Mouse (Mus musculus) forebrain, embryonic 11.5 days (tissue): Measurements from ENCODE around the gene Ing1. TPM values are rescaled to one million over a fixed set of nuclear protein-coding genes. Genes with fewer than 3 reads are reported as not detected.

ENCODE experiments used
- ATAC-seq: fragments of 200-750 bp; cut with Nextera tagmentation; replicated peaks from 2 replicates; pipeline ENCODE4 v1.8.0; 2017; ENCODE audit warnings: moderate TSS enrichment; ENCODE audit not compliant: low FRiP score
- DNase-seq: peaks from one replicate; pipeline ENCODE4 v3.0.0-alpha.2; 2017; ENCODE audit warnings: low spot score
- H3K27ac ChIP-seq: fragments of 300-500 bp; sonication (generic); 2 replicates; pipeline ENCODE4 v1.5.1; 2014; ENCODE audit warnings: low read depth, low read length
- H3K27me3 ChIP-seq: fragments of 300-500 bp; sonication (generic); 2 replicates; pipeline ENCODE4 v1.6.1; 2014; ENCODE audit warnings: mild to moderate bottlenecking, low read length, mixed read lengths; ENCODE audit not compliant: control insufficient read depth, insufficient read depth
- H3K36me3 ChIP-seq: fragments of 300-500 bp; sonication (generic); 2 replicates; pipeline ENCODE4 v1.6.1; 2014; ENCODE audit warnings: mild to moderate bottlenecking, low read length, moderate library complexity, mixed read lengths; ENCODE audit not compliant: control insufficient read depth, insufficient read depth
- H3K4me1 ChIP-seq: fragments of 300-500 bp; sonication (generic); replicated peaks from 2 replicates; pipeline ENCODE4 v1.6.1; 2014; ENCODE audit warnings: low read length, mixed read lengths; ENCODE audit not compliant: control insufficient read depth, insufficient read depth
- H3K4me2 ChIP-seq: fragments of 300-500 bp; sonication (generic); 2 replicates; pipeline ENCODE4 v1.6.1; 2014; ENCODE audit warnings: low read depth, mild to moderate bottlenecking, low read length, moderate library complexity, mixed read lengths; ENCODE audit not compliant: severe bottlenecking
- H3K4me3 ChIP-seq: fragments of 300-500 bp; sonication (generic); 2 replicates; pipeline ENCODE4 v1.5.1; 2014; ENCODE audit warnings: low read depth, low read length
- H3K9ac ChIP-seq: fragments of 300-500 bp; sonication (generic); 2 replicates; pipeline ENCODE4 v1.6.1; 2014; ENCODE audit warnings: low read length
- H3K9me3 ChIP-seq: fragments of 300-500 bp; sonication (generic); 2 replicates; pipeline ENCODE4 v1.6.1; 2016; ENCODE audit warnings: low read length, mixed read lengths; ENCODE audit not compliant: control insufficient read depth
- WGBS: fragments of 180-500 bp; shearing (Covaris S2); extraction: QIAGEN DNeasy Blood & Tissue Kit; methylation state at CpG from one replicate; pipeline ENCODE4 v1.1.7; 2014; 5-methylcytosine and 5-hydroxymethylcytosine counted together
- polyA plus RNA-seq: library from polyadenylated mRNA; unstranded; fragments of >200 nt; fragmentation: Nextera tagmentation; extraction: Ambion mirVana; gene quantifications from 2 replicates; pipeline ENCODE4 v1.2.1, GENCODE M21; 2014

Ing1 gene
- polyA plus RNA-seq, 1 experiment from 2014 or later = 42.9 TPM

DNA sequence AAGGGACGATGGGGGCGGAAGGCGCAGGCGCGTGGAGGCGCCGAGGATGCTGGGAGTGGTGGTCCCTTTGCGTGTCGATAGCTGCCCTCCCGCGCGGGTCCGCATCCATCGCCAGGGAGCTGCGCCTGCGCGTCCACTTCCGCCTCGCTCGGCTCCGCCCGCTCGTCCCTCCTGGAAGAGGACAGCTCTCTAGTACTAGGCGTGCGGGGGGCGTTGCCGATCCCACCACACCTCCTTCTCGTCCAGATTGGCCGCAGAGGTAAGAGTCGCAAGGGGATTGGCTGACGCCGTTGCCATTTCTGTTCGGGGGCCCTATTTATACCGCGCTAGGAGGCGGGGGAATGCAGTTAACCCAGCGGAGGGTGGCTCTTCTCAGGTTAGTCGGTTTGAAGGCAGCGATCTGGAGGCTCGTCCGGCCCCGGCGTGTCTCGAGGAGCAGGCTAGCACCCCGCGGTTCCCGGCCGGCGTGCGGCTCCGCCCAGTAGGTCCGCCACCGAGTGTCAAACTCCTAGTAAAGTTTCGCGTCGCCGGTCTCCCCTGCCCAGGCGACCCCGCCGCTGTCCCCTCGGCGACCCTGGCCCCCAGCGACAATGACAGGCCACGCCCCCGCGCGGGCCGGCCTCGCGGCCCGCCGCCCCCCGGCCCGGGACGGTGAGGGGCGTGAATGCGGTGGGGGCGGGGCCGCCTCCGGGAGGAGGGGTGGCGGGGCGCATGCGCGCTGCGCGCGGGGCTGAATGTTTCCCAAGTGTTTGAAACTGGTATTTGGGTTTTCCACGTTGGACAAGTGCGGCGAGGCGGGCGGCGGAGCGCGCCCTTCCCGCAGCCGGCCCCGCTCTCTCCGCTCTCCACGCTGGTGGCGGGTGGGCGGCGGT, 585 bp downstream of the Ing1 start:
- under 1% methylated on average over 93 of the region's 103 CpGs for WGBS

DNA sequence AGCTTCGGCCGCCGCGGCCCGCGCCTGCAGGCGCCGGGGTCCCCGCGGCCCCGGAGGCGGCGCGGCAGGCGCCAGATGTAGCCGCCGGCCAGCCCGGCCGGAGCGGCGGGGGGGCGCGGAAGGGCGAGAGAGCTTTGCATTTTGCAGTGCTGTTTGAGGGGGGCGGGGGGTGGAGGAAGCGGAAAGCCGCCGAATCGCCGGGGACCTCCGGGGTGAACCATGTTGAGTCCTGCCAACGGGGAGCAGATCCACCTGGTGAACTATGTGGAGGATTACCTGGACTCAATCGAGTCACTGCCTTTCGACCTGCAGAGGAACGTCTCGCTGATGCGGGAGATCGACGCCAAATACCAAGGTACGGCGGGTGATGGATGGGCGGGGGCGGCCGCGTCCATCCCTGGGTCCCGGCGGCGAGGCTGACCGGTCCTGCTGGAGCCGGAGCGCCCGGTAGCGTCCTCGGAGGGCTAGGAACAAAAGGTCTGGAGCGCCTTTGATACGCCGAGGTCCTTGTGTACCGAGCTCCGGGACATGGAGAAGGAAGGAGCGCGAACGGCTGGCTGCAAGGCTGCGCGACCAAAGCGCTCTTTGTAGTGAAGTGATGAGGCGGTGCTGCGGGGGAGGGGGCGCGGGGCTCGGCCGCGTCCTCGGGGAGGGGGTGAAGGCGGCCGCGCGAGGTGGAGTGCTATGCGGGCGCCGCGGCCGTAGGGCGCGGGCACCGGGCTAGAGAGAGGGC, 1.5 kb downstream of the Ing1 start:
- Histone ChIP-seq H3K36me3 (peaks cover 6% of the 10 kb centered on the region), H3K27ac (peak overlapping the region; percentile 100), H3K9me3 (no peaks in the 10 kb centered on the region), H3K4me1 (peaks cover 5% of the 10 kb centered on the region; the same call in 1 of the 2 replicates), H3K27me3 (no peaks in the 10 kb centered on the region), H3K4me2 (peak overlapping the region; percentile 70), H3K4me3 (peak overlapping the region; percentile 98), H3K9ac (peak overlapping the region; percentile 96)
- no peak for ATAC-seq
- under 1% methylated on average over 72 of the region's 85 CpGs for WGBS
- DNase-seq = peak; percentile 81

More for the DNA sequence above, 585 bp downstream of the Ing1 start:
- H3K27ac ChIP-seq = peak overlapping the region; percentile 100
- peak overlapping the region; percentile 70 for H3K4me2 ChIP-seq
- H3K4me3 ChIP-seq = peak overlapping the region; percentile 98
- no peaks in the 10 kb centered on the region for H3K9me3 ChIP-seq
- H3K27me3 ChIP-seq = no peaks in the 10 kb centered on the region
- peak; percentile 88 for ATAC-seq
- H3K4me1 ChIP-seq = peaks cover 7% of the 10 kb centered on the region; the same call in 1 of the 2 replicates
- peak overlapping the region; percentile 96 for H3K9ac ChIP-seq
- no peaks in the 10 kb centered on the region for H3K36me3 ChIP-seq
- peak; percentile 100 for DNase-seq

DNA sequence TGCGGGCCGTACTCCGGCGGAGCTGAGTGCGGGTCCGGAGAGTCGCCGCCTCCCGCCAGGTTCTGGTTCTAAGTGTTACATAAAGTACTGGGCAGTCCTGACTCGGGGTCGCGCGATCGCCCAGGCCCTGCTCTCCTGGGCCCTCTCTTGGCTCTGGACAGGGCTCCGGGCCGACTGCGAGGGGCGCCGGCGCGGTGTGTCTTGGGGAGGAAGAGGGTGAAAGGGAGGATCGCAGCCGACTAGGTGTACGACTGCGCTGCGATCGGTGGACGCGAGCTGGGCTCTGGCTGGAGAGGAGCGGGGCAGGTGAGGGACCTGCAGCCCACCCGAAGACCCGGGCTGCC, 2.0 kb downstream of the Ing1 start:
- peaks cover 5% of the 10 kb centered on the region; the same call in 1 of the 2 replicates for H3K4me1 ChIP-seq
- no peaks in the 10 kb centered on the region for H3K27me3 ChIP-seq
- DNase-seq = no peak
- under 1% methylated on average over 32 of the region's 32 CpGs for WGBS
- peak overlapping the region; percentile 70 for H3K4me2 ChIP-seq
- no peaks in the 10 kb centered on the region for H3K9me3 ChIP-seq
- ATAC-seq = no peak
- peaks cover 7% of the 10 kb centered on the region for H3K36me3 ChIP-seq
- peak overlapping the region; percentile 96 for H3K9ac ChIP-seq
- peak overlapping the region; percentile 98 for H3K4me3 ChIP-seq
- H3K27ac ChIP-seq = peak overlapping the region; percentile 100

DNA sequence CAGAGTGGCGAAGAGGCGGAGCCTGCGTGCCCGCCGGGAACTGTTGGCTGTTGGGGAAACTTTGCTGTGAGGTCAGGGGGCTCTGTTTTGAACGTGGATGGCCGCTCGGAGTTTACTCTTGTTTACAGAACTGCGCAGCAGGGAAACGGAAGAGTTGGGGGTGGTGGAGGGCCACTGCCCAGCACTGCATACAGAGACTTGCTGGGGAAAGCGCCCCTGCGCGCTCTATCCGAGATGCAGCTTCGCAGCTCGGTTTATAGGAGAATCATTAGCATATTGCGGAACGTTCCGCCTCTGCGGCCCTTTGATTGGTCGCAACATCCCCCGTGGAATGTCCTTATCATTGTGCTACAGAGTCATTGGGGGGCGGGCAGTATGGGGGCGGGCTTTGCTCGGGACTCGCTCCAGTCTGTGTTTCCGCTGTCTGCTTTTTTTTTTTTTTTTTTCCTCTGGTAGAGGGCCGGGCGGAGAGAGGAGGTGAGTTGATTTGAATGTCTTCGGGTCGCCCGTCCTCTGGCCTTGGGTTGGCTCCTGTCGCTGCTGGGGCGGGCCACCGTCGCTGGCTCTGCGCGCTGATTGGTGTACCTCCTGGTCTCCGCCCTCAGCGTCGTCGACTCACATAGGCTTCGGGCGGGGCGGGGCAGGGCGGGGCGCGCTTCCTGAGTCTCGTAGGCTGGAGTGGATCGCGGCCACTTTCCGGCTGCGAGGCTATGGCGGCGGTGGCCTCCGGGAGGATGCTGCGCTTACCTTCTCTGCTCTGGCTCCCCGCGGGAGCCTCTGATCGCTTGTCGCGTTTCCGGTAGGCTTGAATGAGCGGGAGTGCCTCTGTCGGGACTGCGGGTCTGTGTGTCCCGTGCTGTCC, 2.6 kb downstream of the Ing1 start:
- peak; percentile 80 for ATAC-seq
- no peaks in the 10 kb centered on the region for H3K27me3 ChIP-seq
- peaks cover 5% of the 10 kb centered on the region; the same call in 1 of the 2 replicates for H3K4me1 ChIP-seq
- H3K4me2 ChIP-seq = peak overlapping the region; percentile 70
- peak overlapping the region; percentile 98 for H3K4me3 ChIP-seq
- peak overlapping the region; percentile 96 for H3K9ac ChIP-seq
- peaks cover 7% of the 10 kb centered on the region for H3K36me3 ChIP-seq
- H3K27ac ChIP-seq = peak overlapping the region; percentile 100
- DNase-seq = peak; percentile 99
- no peaks in the 10 kb centered on the region for H3K9me3 ChIP-seq
- WGBS = under 1% methylated on average over 67 of the region's 67 CpGs

DNA sequence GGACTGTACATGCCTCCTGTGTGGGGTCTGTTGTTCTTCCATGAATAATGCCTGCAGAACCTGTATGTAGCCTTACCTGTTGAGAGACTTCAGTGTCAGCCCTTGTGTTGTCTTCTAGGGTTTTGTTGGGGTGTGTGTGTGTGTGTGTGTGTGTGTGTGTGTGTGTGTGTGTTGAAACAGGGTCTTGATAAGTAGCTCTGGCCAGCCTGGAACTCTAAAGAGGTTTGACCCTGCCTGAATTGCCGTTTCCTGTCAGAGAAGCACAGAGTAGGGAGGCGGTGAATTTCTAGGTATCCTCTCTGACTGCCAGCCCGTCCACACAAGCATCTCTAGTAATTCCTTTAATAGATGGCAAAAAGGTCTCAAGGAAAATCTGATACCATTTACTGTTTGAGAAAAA, 4.1 kb downstream of the Ing1 start:
- Histone ChIP-seq H3K9me3 (no peaks in the 10 kb centered on the region), H3K27ac (no peak overlapping the region), H3K27me3 (no peaks in the 10 kb centered on the region), H3K4me2 (no peak overlapping the region), H3K36me3 (peaks cover 16% of the 10 kb centered on the region), H3K9ac (no peak overlapping the region), H3K4me3 (no peak overlapping the region), H3K4me1 (peaks cover 2% of the 10 kb centered on the region; the same call in 1 of the 2 replicates)
- WGBS = 74% methylated on average over 3 of the region's 3 CpGs
- DNase-seq (no peak), ATAC-seq (no peak)

DNA sequence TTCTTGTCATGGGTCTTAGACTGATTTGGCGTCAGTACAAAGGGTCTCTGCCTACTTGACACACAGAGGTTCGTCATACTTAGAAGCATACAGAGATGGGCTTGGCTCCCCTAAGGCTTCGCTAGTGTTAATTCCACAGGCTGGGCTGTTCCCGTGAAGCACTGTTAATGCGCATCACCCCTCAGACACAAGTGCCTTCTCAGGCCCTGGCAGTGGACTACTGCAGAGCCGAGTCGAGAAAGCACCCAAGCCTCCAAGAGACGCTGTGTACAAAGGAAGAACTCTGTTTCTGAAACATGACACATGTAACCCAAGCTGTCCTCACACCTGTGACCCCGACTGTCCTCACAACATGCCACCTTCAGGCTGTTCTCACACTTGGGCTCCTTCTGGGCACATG, 4.8 kb downstream of the Ing1 start:
- Histone ChIP-seq H3K4me2 (no peak overlapping the region), H3K4me1 (no peaks in the 10 kb centered on the region), H3K4me3 (no peak overlapping the region), H3K36me3 (peaks cover 19% of the 10 kb centered on the region), H3K9me3 (no peaks in the 10 kb centered on the region), H3K27ac (no peak overlapping the region), H3K27me3 (no peaks in the 10 kb centered on the region), H3K9ac (no peak overlapping the region)
- 86% methylated on average over 9 of the region's 9 CpGs for WGBS
- ATAC-seq (no peak), DNase-seq (no peak)

DNA sequence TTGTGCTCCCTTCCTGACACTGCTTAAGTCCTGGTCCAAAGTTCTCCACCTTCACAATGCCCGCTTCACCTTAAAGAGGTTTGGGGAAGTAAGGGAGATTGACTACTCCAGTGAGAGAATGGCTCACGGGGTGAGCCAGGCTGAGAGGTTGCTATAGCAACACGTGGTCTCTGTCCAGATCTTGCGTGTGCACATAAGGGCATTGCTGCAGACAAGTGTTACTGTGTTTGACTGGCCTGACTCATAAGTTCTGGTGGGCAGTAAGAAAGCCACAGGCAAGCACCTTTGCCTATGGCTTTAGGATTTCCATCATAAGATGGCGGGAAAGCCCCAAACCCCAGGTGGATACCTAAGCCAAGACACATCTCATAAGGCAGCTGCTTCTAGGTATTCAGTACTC, 8.9 kb downstream of the Ing1 start:
- Histone ChIP-seq H3K27ac (no peak overlapping the region), H3K27me3 (no peaks in the 10 kb centered on the region), H3K9ac (no peak overlapping the region), H3K9me3 (no peaks in the 10 kb centered on the region), H3K4me1 (no peaks in the 10 kb centered on the region), H3K36me3 (peaks cover 19% of the 10 kb centered on the region), H3K4me3 (no peak overlapping the region), H3K4me2 (no peak overlapping the region)
- 87% methylated on average over 5 of the region's 5 CpGs for WGBS
- ATAC-seq = no peak
- DNase-seq = no peak

DNA sequence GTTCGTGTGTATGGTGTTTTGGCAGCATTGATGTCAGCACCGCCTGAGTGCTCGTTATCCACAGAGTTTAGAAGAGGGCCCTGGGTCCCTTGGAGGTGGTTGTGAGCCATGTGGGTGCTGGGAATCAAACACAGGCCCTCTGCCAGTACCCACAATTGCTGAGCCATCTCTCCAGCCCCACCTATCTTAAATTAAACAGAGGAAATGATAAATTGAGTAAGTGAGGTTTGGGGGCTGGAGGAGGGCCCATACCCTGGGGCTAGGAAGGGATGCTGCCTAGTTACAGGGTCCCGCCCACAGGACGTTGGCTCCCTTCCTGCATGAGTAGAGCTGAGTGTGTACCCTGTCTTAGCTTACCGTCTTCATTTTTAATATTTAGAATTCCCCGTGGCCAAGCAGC, 9.3 kb downstream of the Ing1 start:
- WGBS = 94% methylated on average over 7 of the region's 7 CpGs

More for the DNA sequence above, 9.3 kb downstream of the Ing1 start:
- Histone ChIP-seq H3K4me1 (no peaks in the 10 kb centered on the region), H3K9ac (no peak overlapping the region), H3K4me2 (no peak overlapping the region), H3K27ac (no peak overlapping the region), H3K36me3 (peaks cover 19% of the 10 kb centered on the region), H3K27me3 (no peaks in the 10 kb centered on the region), H3K4me3 (no peak overlapping the region), H3K9me3 (no peaks in the 10 kb centered on the region)
- ATAC-seq (no peak), DNase-seq (no peak)
